ENCODE assay signal across 7 mouse cellular contexts in the genomic region with DNA sequence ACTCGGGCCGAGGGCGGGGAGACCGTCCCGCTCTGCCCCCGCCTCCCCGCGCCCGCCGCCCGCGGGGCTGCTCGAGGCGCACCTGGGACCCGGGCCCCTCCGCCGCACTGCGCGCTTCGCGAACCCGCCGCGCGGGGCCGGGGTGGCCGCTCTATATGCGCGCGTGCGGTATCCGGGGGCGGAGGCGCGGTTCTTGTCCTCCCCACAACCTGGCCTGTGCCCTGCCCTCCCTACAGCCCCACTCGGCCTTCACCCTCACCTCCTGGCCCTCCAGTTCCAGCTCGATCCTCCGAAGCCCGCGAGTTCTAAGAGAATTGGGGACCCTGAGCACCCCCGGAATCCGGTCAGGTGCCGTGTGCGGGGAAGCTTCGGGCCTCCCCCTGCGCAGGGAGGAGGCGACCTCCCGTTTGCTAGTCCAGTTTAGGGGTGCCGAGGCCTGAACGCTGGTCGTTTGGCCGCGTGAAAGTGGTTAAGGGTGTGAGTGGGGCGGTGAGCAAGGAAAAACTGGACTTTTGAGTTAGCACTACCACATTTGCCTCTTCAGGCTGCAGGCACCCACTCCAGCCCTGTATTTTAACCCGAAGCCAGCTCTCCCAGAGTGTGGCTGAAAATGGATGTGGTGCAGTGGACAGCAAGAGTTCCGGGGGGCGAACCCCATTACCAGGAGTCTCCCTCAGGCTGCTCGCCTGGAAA. TPM values are rescaled to one million over a fixed set of nuclear protein-coding genes. Genes with fewer than 3 reads are reported as not detected.
DNase-seq lines count a peak whose midpoint lies in the region; ATAC-seq and TF ChIP-seq lines count a peak whose summit lies in the region.

No protein-coding gene starts in this region.

- peak overlapping the region; percentile 58 for H3K4me2 ChIP-seq in liver, embryonic 15.5 days

- H3K27me3 ChIP-seq in spleen, adult 2 months (ENCODE audit: control insufficient read depth, insufficient read depth, low read length) = peaks cover 21% of the 10 kb centered on the region
- H3K27me3 ChIP-seq in hindbrain, embryonic 10.5 days (ENCODE audit: insufficient read depth, poor library complexity, severe bottlenecking) = peaks cover 89% of the 10 kb centered on the region
- peaks cover 77% of the 10 kb centered on the region for H3K27me3 ChIP-seq in liver, embryonic 15.5 days

- no peak for TF ChIP-seq POLR2A in spleen, adult 2 months (IDR thresholded peaks at IDR 0.05; ENCODE audit: low read depth, low read length)

- H3K36me3 ChIP-seq in spleen, adult 2 months (ENCODE audit: control insufficient read depth, insufficient read depth, low read length) = no peaks in the 10 kb centered on the region
- H3K36me3 ChIP-seq in hindbrain, embryonic 10.5 days = no peaks in the 10 kb centered on the region
- no peaks in the 10 kb centered on the region for H3K36me3 ChIP-seq in liver, embryonic 15.5 days (replicated peaks)

- 12% methylated on average over 53 of the region's 58 CpGs for WGBS in spleen, adult 2 months
- 3% methylated on average over 58 of the region's 58 CpGs for WGBS in hindbrain, embryonic 10.5 days
- 6% methylated on average over 48 of the region's 58 CpGs for WGBS in liver, embryonic 15.5 days (ENCODE audit: insufficient replicate concordance)

- H3K4me1 ChIP-seq in spleen, adult 2 months (ENCODE audit: control insufficient read depth, insufficient read depth, insufficient read length) = no peaks in the 10 kb centered on the region
- H3K4me1 ChIP-seq in hindbrain, embryonic 10.5 days (replicated peaks) = peaks cover 51% of the 10 kb centered on the region
- H3K4me1 ChIP-seq in liver, embryonic 15.5 days (replicated peaks) = peaks cover 19% of the 10 kb centered on the region

- no peak for DNase-seq in spleen, adult 2 months (ENCODE audit: low read depth in 1 of 2, low spot score in 2 of 2)
- DNase-seq in spleen, postnatal 14 days (ENCODE audit: low spot score in 2 of 2) = no peak
- peak; percentile 39 for DNase-seq in hindbrain, embryonic 10.5 days (ENCODE audit: low spot score)
- no peak for DNase-seq in cerebellum, adult 9-11 months
- DNase-seq in layer of hippocampus, adult 11-12 months (ENCODE audit: low spot score) = no peak
- no peak for DNase-seq in ovary, postnatal 14 days (ENCODE audit: low spot score)

- H3K27ac ChIP-seq in spleen, adult 2 months (ENCODE audit: insufficient read depth, low read length) = no peak overlapping the region
- peak overlapping the region; percentile 64 for H3K27ac ChIP-seq in hindbrain, embryonic 10.5 days
- no peak overlapping the region for H3K27ac ChIP-seq in liver, embryonic 15.5 days (replicated peaks)

- no peak overlapping the region for H3K9ac ChIP-seq in liver, embryonic 15.5 days

- H3K9me3 ChIP-seq in hindbrain, embryonic 10.5 days = no peaks in the 10 kb centered on the region
- H3K9me3 ChIP-seq in liver, embryonic 15.5 days (replicated peaks) = no peaks in the 10 kb centered on the region

- TF ChIP-seq CTCF in spleen, adult 2 months (IDR thresholded peaks at IDR 0.05; ENCODE audit: extremely low read depth, insufficient read depth, insufficient read length, insufficient replicate concordance) = no peak

- no peak for ATAC-seq in liver, embryonic 15.5 days (ENCODE audit: insufficient read depth)

- peak overlapping the region; percentile 7; the same call in 1 of the 2 replicates for H3K4me3 ChIP-seq in spleen, adult 2 months (ENCODE audit: extremely low read depth, insufficient read depth, insufficient read length)
- H3K4me3 ChIP-seq in hindbrain, embryonic 10.5 days = peak overlapping the region; percentile 47
- peak overlapping the region; percentile 21 for H3K4me3 ChIP-seq in liver, embryonic 15.5 days (replicated peaks)

RNA-seq across cellular contexts. Expression of gene Nr5a1, which starts 2.1 kb away (rescaled TPM):
- polyA plus RNA-seq in spleen, adult 2 months (2012; rRNA removed) = 15.1 and 15.7 TPM in 2 replicates
- 0.07 and 0.15 TPM in 2 replicates for polyA plus RNA-seq in hindbrain, embryonic 10.5 days (2016; fragmentation: Nextera tagmentation; extraction: Ambion mirVana)
- 0.06 TPM in 1 of 2 replicates, not detected in the other for polyA plus RNA-seq in liver, embryonic 15.5 days (2015; fragmentation: Nextera tagmentation; extraction: Ambion mirVana)

Comparison
In these comparisons a context has a peak if more than half of its experiments do, and no peak if none do; other contexts are left out.
1. RNA of gene Nr5a1, which starts 2.1 kb away (polyA plus RNA-seq): 15.1 to 15.7 TPM in spleen, adult 2 months; 0.07 to 0.15 TPM in hindbrain, embryonic 10.5 days and 0.06 TPM in liver, embryonic 15.5 days; every median in the first group is over 10 times any median in the second.
2. Peak in every context shown above with its lines, with median percentiles within 50 percentile points of each other: H3K4me3 ChIP-seq.